Mouse (Mus musculus) forebrain, embryonic 14.5 days (tissue): Measurements from ENCODE around the gene Ifnz. TPM values are rescaled to one million over a fixed set of nuclear protein-coding genes. Genes with fewer than 3 reads are reported as not detected.
"Not testable (repeated sequence)": the region's sequence is repeated elsewhere in the genome, so short reads cannot be mapped to it uniquely, and the experiment has no call there.

Source experiments
- ATAC-seq: fragments of 200-750 bp; cut with Nextera tagmentation; 2 replicates; pipeline ENCODE4 v1.8.0; 2017; ENCODE audit warnings: mild to moderate bottlenecking, moderate library complexity
- DNase-seq: peaks from one replicate; pipeline ENCODE4 v3.0.0-alpha.2; 2015; ENCODE audit warnings: low spot score
- H3K27ac ChIP-seq: fragments of 300-500 bp; sonication (generic); 2 replicates; pipeline ENCODE4 v1.5.1; 2014; ENCODE audit warnings: low read depth, mild to moderate bottlenecking, control low read depth, low read length, moderate library complexity
- H3K27me3 ChIP-seq: fragments of 300-500 bp; sonication (generic); replicated peaks from 2 replicates; pipeline ENCODE4 v1.6.1; 2014; ENCODE audit warnings: low read length, control low read depth, mixed read lengths; ENCODE audit not compliant: control insufficient read depth, insufficient read depth
- H3K36me3 ChIP-seq: fragments of 300-500 bp; sonication (generic); 2 replicates; pipeline ENCODE4 v1.6.1; 2014; ENCODE audit warnings: low read length, control low read depth; ENCODE audit not compliant: control insufficient read depth, insufficient read depth
- H3K4me1 ChIP-seq: fragments of 300-500 bp; sonication (generic); 2 replicates; pipeline ENCODE4 v1.6.1; 2014; ENCODE audit warnings: antibody characterized with exemption, low read length, control low read depth; ENCODE audit not compliant: control insufficient read depth, insufficient read depth
- H3K4me2 ChIP-seq: fragments of 300-500 bp; sonication (generic); 2 replicates; pipeline ENCODE4 v1.6.1; 2014; ENCODE audit warnings: mild to moderate bottlenecking, control low read depth, low read length
- H3K4me3 ChIP-seq: fragments of 300-500 bp; sonication (generic); 2 replicates; pipeline ENCODE4 v1.5.1; 2014; ENCODE audit warnings: low read depth, low read length, control low read depth
- H3K9ac ChIP-seq: fragments of 300-500 bp; sonication (generic); 2 replicates; pipeline ENCODE4 v1.6.1; 2014; ENCODE audit warnings: mild to moderate bottlenecking, low read length, control low read depth, moderate library complexity
- H3K9me3 ChIP-seq: fragments of 300-500 bp; sonication (generic); replicated peaks from 2 replicates; pipeline ENCODE4 v1.6.1; 2016; ENCODE audit warnings: low read length, control low read depth, mixed read lengths; ENCODE audit not compliant: control insufficient read depth
- WGBS: fragments of 180-500 bp; shearing (Covaris S2); extraction: QIAGEN DNeasy Blood & Tissue Kit; methylation state at CpG from one replicate; pipeline ENCODE4 v1.1.7; 2014; 5-methylcytosine and 5-hydroxymethylcytosine counted together
- polyA plus RNA-seq: library from polyadenylated mRNA; unstranded; fragments of >200 nt; fragmentation: Nextera tagmentation; extraction: Ambion mirVana; gene quantifications from 2 replicates; pipeline ENCODE4 v1.2.1, GENCODE M21; 2014

Gene Ifnz
- not detected in 2 replicates for polyA plus RNA-seq

GRCm38 (mm10) chr4:88781831-88782230 is at the start of gene Ifnz:
TSS of gene Ifnz (plus strand) at chr4:88782131.
- H3K9ac ChIP-seq, H3K36me3 ChIP-seq, H3K27ac ChIP-seq, ATAC-seq, H3K4me1 ChIP-seq, H3K9me3 ChIP-seq, H3K27me3 ChIP-seq, DNase-seq, H3K4me3 ChIP-seq: not testable (repeated sequence)
- WGBS, result 11% methylated on average over 2 of the region's 7 CpGs
- H3K4me2 ChIP-seq, result peak within 1 kb of the TSS; percentile 33; the same call in 1 of the 2 replicates

- H3K27ac ChIP-seq, result no peak overlapping the region
- H3K4me1 ChIP-seq, result no peaks in the 10 kb centered on the region
- 1% methylated on average over 2 of the region's 2 CpGs for WGBS
- H3K4me3 ChIP-seq, result no peak overlapping the region
- H3K36me3 ChIP-seq, result no peaks in the 10 kb centered on the region
- no peaks in the 10 kb centered on the region for H3K9me3 ChIP-seq
- H3K27me3 ChIP-seq, result no peaks in the 10 kb centered on the region
- ATAC-seq, result no peak; the same call in 1 of the 2 replicates
- no peak overlapping the region for H3K4me2 ChIP-seq
- H3K9ac ChIP-seq, result no peak overlapping the region
- peak; percentile 74 for DNase-seq
Observed at GRCm38 (mm10) chr4:88738480-88738879, 43.5 kb upstream of the Ifnz start.

GRCm38 (mm10) chr4:88739036-88739435 is 42.9 kb upstream of the Ifnz start:
- 90% methylated on average over 6 of the region's 6 CpGs for WGBS
- Histone ChIP-seq H3K4me1 (no peaks in the 10 kb centered on the region), H3K4me3 (no peak overlapping the region), H3K9ac (no peak overlapping the region), H3K4me2 (no peak overlapping the region), H3K27ac (no peak overlapping the region), H3K36me3 (no peaks in the 10 kb centered on the region), H3K27me3 (no peaks in the 10 kb centered on the region), H3K9me3 (no peaks in the 10 kb centered on the region)
- DNase-seq (no peak), ATAC-seq (no peak)

- 96% methylated on average over 4 of the region's 4 CpGs for WGBS
- H3K27me3 ChIP-seq, result no peaks in the 10 kb centered on the region
- no peak for ATAC-seq
- H3K4me2 ChIP-seq, result no peak overlapping the region
- H3K4me1 ChIP-seq, result no peaks in the 10 kb centered on the region
- H3K36me3 ChIP-seq, result no peaks in the 10 kb centered on the region
- H3K4me3 ChIP-seq, result no peak overlapping the region
- no peak for DNase-seq
- H3K9me3 ChIP-seq, result no peaks in the 10 kb centered on the region
- H3K27ac ChIP-seq, result no peak overlapping the region
- H3K9ac ChIP-seq, result no peak overlapping the region
Observed at GRCm38 (mm10) chr4:88741426-88741825, 40.5 kb upstream of the Ifnz start.

- Histone ChIP-seq H3K9ac (no peak overlapping the region), H3K27me3 (no peaks in the 10 kb centered on the region), H3K4me3 (no peak overlapping the region), H3K4me2 (no peak overlapping the region), H3K27ac (no peak overlapping the region), H3K36me3 (no peaks in the 10 kb centered on the region), H3K4me1 (no peaks in the 10 kb centered on the region), H3K9me3 (no peaks in the 10 kb centered on the region)
- no peak for DNase-seq
- 63% methylated on average over 7 of the region's 7 CpGs for WGBS
- no peak for ATAC-seq
Observed at GRCm38 (mm10) chr4:88742771-88743371, 39.1 kb upstream of the Ifnz start.

- ATAC-seq (no peak), DNase-seq (no peak)
- no peak overlapping the region for H3K27ac ChIP-seq
- no peak overlapping the region for H3K9ac ChIP-seq
- no peak overlapping the region for H3K4me3 ChIP-seq
- H3K4me1 ChIP-seq, result no peaks in the 10 kb centered on the region
- no peak overlapping the region for H3K4me2 ChIP-seq
- no peaks in the 10 kb centered on the region for H3K9me3 ChIP-seq
- WGBS, result 63% methylated on average over 3 of the region's 3 CpGs
- no peaks in the 10 kb centered on the region for H3K27me3 ChIP-seq
- no peaks in the 10 kb centered on the region for H3K36me3 ChIP-seq
Observed at GRCm38 (mm10) chr4:88744207-88744606, 37.7 kb upstream of the Ifnz start.

GRCm38 (mm10) chr4:88749926-88750325 is 32.0 kb upstream of the Ifnz start:
- Histone ChIP-seq H3K4me3 (no peak overlapping the region), H3K4me2 (no peak overlapping the region), H3K9ac (no peak overlapping the region), H3K36me3 (no peaks in the 10 kb centered on the region), H3K27ac (no peak overlapping the region), H3K27me3 (no peaks in the 10 kb centered on the region), H3K4me1 (no peaks in the 10 kb centered on the region), H3K9me3 (no peaks in the 10 kb centered on the region)
- 77% methylated on average over 6 of the region's 6 CpGs for WGBS
- ATAC-seq (no peak), DNase-seq (no peak)

GRCm38 (mm10) chr4:88754818-88755340 is 27.1 kb upstream of the Ifnz start, which contains the start of gene Gm13271:
TSS of gene Gm13271 (plus strand) at chr4:88754868.
- H3K36me3 ChIP-seq, result not testable (repeated sequence)

More at GRCm38 (mm10) chr4:88754818-88755340, 27.1 kb upstream of the Ifnz start, which contains the start of gene Gm13271:
- not testable (repeated sequence) for H3K27ac ChIP-seq, H3K9ac ChIP-seq, H3K9me3 ChIP-seq, ATAC-seq, H3K4me2 ChIP-seq, H3K4me3 ChIP-seq, H3K27me3 ChIP-seq, DNase-seq, H3K4me1 ChIP-seq
- WGBS, result 87% methylated on average over 14 of the region's 15 CpGs
